Mouse (Mus musculus): ENCODE measurements around the gene Prdx2. TPM values are rescaled to one million over a fixed set of nuclear protein-coding genes. Genes with fewer than 3 reads are reported as not detected.

Prdx2 gene
- polyA plus RNA-seq, 1 experiment from 2014 or later: 1,271 TPM

- WGBS: 95% methylated on average over 9 of the region's 9 CpGs
Measured at GRCm38 (mm10) chr8:84994375-84994774, 25.0 kb downstream of the Prdx2 start.

DNA sequence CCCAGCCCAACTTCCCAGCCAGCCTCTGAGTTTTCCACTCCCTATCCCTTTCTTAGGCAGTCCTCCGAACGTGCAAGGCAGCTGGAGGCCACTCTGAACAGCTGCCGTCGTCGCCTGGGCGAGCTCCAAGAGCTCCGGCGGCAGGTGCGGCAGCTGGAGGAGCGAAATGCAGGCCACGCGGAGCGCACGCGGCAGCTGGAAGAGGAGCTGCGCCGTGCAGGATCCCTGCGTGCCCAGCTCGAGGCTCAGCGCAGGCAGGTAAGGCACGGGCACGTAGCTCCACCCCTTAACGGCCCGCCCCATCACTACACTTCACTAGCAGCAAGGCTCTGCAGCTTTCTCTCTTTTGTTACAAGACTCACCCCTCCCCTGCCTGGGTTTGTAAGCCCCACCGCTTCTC, 26.3 kb downstream of the Prdx2 start:
- Histone ChIP-seq H3K27ac (0 out of 2 replicates have a peak overlapping the region, but pooled peaks have one; percentile 9), H3K4me3 (replicated peaks) (peak overlapping the region; percentile 5; the same call in 1 of the 2 replicates), H3K9ac (no peak overlapping the region), H3K36me3 (replicated peaks) (no peaks in the 10 kb centered on the region; the same call in 1 of the 2 replicates), H3K9me3 (no peaks in the 10 kb centered on the region), H3K27me3 (peaks cover 24% of the 10 kb centered on the region), H3K4me2 (peak overlapping the region; percentile 27; the same call in 1 of the 2 replicates), H3K4me1 (peaks cover 20% of the 10 kb centered on the region)
- no peak for ATAC-seq (ENCODE audit: low FRiP score)
- WGBS: 29% methylated on average over 25 of the region's 25 CpGs

More at GRCm38 (mm10) chr8:84994375-84994774, 25.0 kb downstream of the Prdx2 start:
- Histone ChIP-seq H3K4me2 (no peak overlapping the region), H3K4me1 (peaks cover 23% of the 10 kb centered on the region), H3K36me3 (replicated peaks) (no peaks in the 10 kb centered on the region; the same call in 1 of the 2 replicates), H3K27me3 (peaks cover 25% of the 10 kb centered on the region), H3K9me3 (no peaks in the 10 kb centered on the region), H3K4me3 (replicated peaks) (no peak overlapping the region), H3K9ac (no peak overlapping the region), H3K27ac (no peak overlapping the region)
- no peak for ATAC-seq (ENCODE audit: low FRiP score)

DNA sequence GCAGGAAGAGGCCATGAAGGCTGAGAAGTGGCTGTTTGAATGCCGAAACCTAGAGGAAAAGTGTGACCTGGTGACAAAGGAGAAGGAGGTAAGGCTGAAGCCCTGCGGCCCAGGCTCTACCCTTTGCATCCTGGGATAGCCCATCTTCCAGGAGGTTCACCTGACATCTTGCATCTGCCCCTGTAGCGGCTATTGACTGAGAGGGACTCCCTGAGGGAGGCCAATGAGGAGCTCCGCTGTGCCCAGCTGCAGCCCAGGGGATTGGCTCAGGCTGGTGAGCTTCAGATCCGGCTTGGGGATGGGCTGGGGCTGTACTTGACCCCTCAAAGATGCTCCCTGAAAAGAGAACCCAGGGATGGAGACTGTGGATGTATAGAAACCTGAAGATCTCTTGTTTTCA, 27.6 kb downstream of the Prdx2 start:
- Histone ChIP-seq H3K9me3 (no peaks in the 10 kb centered on the region), H3K27me3 (peaks cover 24% of the 10 kb centered on the region), H3K4me1 (peaks cover 14% of the 10 kb centered on the region), H3K4me3 (replicated peaks) (no peak overlapping the region), H3K9ac (no peak overlapping the region), H3K27ac (no peak overlapping the region), H3K4me2 (no peak overlapping the region), H3K36me3 (replicated peaks) (no peaks in the 10 kb centered on the region; the same call in 1 of the 2 replicates)
- WGBS: 74% methylated on average over 5 of the region's 5 CpGs
- ATAC-seq (ENCODE audit: low FRiP score): no peak

GRCm38 (mm10) chr8:84997649-84998295, 28.4 kb downstream of the Prdx2 start:
- peak overlapping the region; percentile 10; the same call in 1 of the 2 replicates for H3K4me3 ChIP-seq (replicated peaks)
- H3K4me1 ChIP-seq: peaks cover 14% of the 10 kb centered on the region
- H3K27me3 ChIP-seq: peaks cover 21% of the 10 kb centered on the region
- peak; percentile 81 for ATAC-seq (ENCODE audit: low FRiP score)
- under 1% methylated on average over 19 of the region's 19 CpGs for WGBS
- no peaks in the 10 kb centered on the region for H3K9me3 ChIP-seq
- H3K27ac ChIP-seq: no peak overlapping the region
- no peak overlapping the region; the same call in 1 of the 2 replicates for H3K9ac ChIP-seq
- H3K4me2 ChIP-seq: peak overlapping the region; percentile 42
- no peaks in the 10 kb centered on the region; the same call in 1 of the 2 replicates for H3K36me3 ChIP-seq (replicated peaks)

DNA sequence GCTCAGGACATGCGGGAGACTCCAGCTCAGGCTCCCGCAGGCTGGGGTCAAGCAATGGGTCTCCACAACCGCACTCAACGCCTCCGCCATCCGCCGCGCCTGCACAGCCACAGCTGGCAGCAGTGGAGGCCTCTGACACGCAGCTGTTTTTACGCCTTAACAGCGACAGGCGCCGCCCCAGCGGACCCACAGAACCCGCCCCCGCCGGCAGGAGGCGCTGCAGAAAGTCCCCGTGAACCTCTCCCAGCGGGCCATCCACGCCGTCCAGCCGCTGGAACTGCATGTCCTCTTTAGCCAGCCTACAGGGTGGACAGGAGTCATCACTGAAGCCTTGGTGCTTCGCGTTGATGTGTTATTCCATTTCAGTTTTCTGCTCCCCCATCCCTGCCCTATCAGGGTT, 38.3 kb downstream of the Prdx2 start:
- Histone ChIP-seq H3K27ac (no peak overlapping the region), H3K27me3 (peaks cover 54% of the 10 kb centered on the region), H3K9me3 (0 out of 2 replicates have a peak, but pooled peaks cover 5% of the 10 kb centered on the region), H3K36me3 (replicated peaks) (no peaks in the 10 kb centered on the region), H3K4me1 (no peaks in the 10 kb centered on the region), H3K4me2 (no peak overlapping the region), H3K4me3 (replicated peaks) (no peak overlapping the region), H3K9ac (no peak overlapping the region)
- WGBS: 17% methylated on average over 25 of the region's 25 CpGs
- no peak for ATAC-seq (ENCODE audit: low FRiP score)

DNA sequence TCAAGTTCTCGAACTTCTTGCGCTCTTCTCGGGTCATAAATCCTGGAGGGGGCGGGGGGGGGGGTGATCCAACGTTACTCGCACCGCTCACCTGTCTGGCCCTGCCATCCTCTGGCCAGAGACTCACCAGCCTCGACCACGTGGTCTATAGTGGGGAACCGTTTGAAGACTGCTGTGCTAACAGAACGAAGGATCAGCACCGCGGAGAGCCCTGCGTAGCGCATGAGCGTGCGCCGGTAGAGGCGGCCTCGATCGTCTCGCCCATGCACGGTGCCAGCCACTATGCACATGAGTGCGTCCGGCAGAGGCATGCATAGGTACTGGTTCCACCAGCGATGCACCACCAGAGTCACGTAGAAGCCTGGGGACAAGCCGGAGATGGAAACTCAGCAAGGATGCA, 41.9 kb downstream of the Prdx2 start:
- ATAC-seq (ENCODE audit: low FRiP score): no peak
- Histone ChIP-seq H3K9me3 (0 out of 2 replicates have a peak, but pooled peaks cover 5% of the 10 kb centered on the region), H3K27ac (no peak overlapping the region), H3K36me3 (replicated peaks) (no peaks in the 10 kb centered on the region), H3K4me2 (no peak overlapping the region), H3K9ac (no peak overlapping the region), H3K4me3 (replicated peaks) (no peak overlapping the region), H3K4me1 (peaks cover 6% of the 10 kb centered on the region), H3K27me3 (peaks cover 74% of the 10 kb centered on the region)
- 21% methylated on average over 28 of the region's 28 CpGs for WGBS

DNA sequence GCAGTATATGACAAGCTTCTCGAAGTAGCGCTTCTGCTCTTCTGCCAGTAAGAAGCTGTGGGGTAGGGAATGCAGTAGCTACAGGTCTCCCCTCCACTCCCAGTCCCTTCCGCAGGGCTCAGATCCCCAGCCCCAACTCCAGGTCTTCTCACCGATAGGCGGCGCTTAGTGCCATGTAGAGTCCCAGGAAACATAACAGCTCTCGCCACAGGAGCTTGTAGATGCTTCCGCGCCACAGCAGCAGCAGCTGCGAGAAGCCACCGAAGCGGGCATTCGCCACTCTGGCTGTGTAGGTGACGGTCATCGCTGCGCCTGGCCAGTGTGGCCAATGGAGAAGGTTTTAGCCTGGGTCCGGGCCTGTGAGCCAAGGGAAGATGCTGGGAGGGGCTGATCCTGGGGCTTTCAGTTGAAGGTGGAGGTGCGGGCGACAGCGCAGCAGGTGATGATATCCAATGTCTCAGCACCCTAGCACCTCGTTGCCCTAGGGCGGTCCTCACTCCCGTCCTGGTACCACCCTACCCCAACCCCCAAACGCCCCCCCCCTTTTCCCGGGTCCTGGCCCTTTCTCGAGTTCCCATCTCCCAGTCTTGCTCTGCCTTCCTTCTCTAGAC, 43.9 kb downstream of the Prdx2 start:
- Histone ChIP-seq H3K36me3 (replicated peaks) (peaks cover 12% of the 10 kb centered on the region), H3K9ac (peak overlapping the region; percentile 59), H3K27ac (no peak overlapping the region), H3K4me1 (peaks cover 6% of the 10 kb centered on the region), H3K4me3 (replicated peaks) (peak overlapping the region; percentile 37), H3K9me3 (0 out of 2 replicates have a peak, but pooled peaks cover 5% of the 10 kb centered on the region), H3K4me2 (peak overlapping the region; percentile 76), H3K27me3 (peaks cover 60% of the 10 kb centered on the region)
- 6% methylated on average over 25 of the region's 26 CpGs for WGBS
- ATAC-seq (ENCODE audit: low FRiP score): peak; percentile 79; the same call in 1 of the 2 replicates

- Histone ChIP-seq H3K36me3 (replicated peaks) (peaks cover 23% of the 10 kb centered on the region), H3K27ac (no peak within 1 kb of the TSS), H3K9ac (peak within 1 kb of the TSS; percentile 59), H3K9me3 (0 out of 2 replicates have a peak, but pooled peaks cover under 1% of the 10 kb centered on the region), H3K4me1 (peaks cover 6% of the 10 kb centered on the region), H3K27me3 (peaks cover 50% of the 10 kb centered on the region), H3K4me3 (replicated peaks) (peak within 1 kb of the TSS; percentile 37), H3K4me2 (peak within 1 kb of the TSS; percentile 76)
- ATAC-seq (ENCODE audit: low FRiP score): no peak
- 61% methylated on average over 1 of the region's 2 CpGs for WGBS
Measured at GRCm38 (mm10) chr8:85014431-85014830, 45.0 kb downstream of the Prdx2 start, which contains the start of gene Best2. Gene Best2, minus strand, starts transcription at chr8:85014531.

DNA sequence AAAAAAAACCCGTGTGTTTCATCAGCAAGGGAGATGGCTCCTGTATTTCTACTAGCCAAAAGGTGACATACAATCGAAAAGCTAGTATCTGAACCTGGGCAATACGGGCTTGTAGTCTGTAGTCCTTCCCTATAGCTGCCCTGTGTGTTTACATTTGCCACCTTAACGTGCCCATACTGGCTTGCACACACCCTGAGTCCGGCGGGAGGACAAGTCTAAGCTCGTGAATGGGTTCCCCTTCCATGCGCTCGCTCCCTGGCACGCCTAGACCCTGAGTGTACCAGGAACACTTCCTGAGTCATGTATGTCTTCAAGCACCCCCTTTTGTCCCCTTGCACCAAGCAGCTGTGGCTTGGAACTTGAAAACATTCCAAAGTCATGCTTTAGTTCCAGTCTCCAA, 47.3 kb downstream of the Prdx2 start:
- no peak overlapping the region for H3K4me2 ChIP-seq
- no peak overlapping the region for H3K27ac ChIP-seq
- no peak overlapping the region for H3K9ac ChIP-seq
- H3K4me1 ChIP-seq: peaks cover 6% of the 10 kb centered on the region
- peaks cover 46% of the 10 kb centered on the region for H3K36me3 ChIP-seq (replicated peaks)
- peaks cover 34% of the 10 kb centered on the region for H3K27me3 ChIP-seq
- WGBS: 72% methylated on average over 10 of the region's 10 CpGs
- no peak overlapping the region for H3K4me3 ChIP-seq (replicated peaks)
- no peak for ATAC-seq (ENCODE audit: low FRiP score)
- no peaks in the 10 kb centered on the region for H3K9me3 ChIP-seq

DNA sequence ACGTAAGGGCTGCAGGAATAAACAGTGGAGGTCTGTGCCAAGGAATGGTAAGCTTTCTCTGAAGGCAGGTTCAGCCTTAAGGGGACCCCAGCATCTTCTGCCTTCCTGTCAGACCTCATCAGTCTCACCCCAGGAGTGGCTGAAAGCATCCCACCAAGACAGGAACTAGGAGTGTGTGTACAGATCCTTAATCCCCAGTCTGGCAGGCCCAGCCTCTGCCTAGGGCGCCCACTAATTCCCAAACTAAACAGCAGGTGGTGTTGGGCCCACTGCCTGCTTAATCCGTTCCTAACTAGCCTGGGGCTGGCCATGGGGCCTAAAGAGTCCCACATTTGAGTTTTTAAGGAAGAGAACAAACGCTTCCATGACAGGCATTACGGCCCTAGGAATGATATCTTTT, 47.8 kb downstream of the Prdx2 start:
- Histone ChIP-seq H3K4me1 (peaks cover 11% of the 10 kb centered on the region), H3K9ac (no peak overlapping the region), H3K27ac (no peak overlapping the region), H3K4me3 (replicated peaks) (no peak overlapping the region), H3K4me2 (no peak overlapping the region), H3K27me3 (peaks cover 29% of the 10 kb centered on the region), H3K9me3 (no peaks in the 10 kb centered on the region), H3K36me3 (replicated peaks) (peaks cover 51% of the 10 kb centered on the region)
- no peak for ATAC-seq (ENCODE audit: low FRiP score)
- WGBS: 29% methylated on average over 5 of the region's 5 CpGs

DNA sequence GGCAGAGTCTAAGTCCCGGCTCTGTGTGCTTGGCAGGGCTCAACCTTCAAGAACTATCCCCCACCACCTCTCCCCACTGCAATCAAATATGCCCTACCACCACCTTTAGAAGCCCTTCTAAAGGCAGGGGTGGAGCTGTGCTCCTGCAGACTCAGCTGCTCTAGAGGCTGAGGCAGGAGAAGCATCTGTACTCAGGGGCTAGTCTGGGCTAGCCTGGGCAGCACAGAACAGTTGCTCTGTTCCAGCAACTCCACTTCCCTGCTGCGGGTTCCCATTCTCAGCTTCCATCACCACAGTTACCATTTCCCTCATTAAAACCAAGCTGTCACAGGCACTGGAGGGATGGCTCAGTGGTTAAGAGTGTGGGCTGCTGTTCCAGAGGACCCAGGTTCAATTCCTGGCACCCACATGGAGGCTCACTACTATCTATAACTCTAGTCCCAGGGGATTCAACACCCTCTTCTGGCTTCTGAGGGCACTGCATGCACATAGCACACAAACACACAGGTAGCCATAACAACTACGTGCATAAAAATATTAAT, 52.2 kb downstream of the Prdx2 start:
- H3K27me3 ChIP-seq: no peaks in the 10 kb centered on the region
- no peak for ATAC-seq (ENCODE audit: low FRiP score)
- no peak overlapping the region for H3K27ac ChIP-seq
- no peak overlapping the region for H3K4me3 ChIP-seq (replicated peaks)
- 97% methylated on average over 3 of the region's 3 CpGs for WGBS
- no peaks in the 10 kb centered on the region for H3K9me3 ChIP-seq
- H3K4me2 ChIP-seq: no peak overlapping the region
- H3K9ac ChIP-seq: no peak overlapping the region
- H3K36me3 ChIP-seq (replicated peaks): peaks cover 69% of the 10 kb centered on the region
- H3K4me1 ChIP-seq: peaks cover 29% of the 10 kb centered on the region

GRCm38 (mm10) chr8:85023846-85024245, 54.5 kb downstream of the Prdx2 start:
- no peak for ATAC-seq (ENCODE audit: low FRiP score)
- WGBS: 95% methylated on average over 3 of the region's 3 CpGs
- H3K4me3 ChIP-seq (replicated peaks): peak overlapping the region; percentile 90
- peaks cover 52% of the 10 kb centered on the region for H3K36me3 ChIP-seq (replicated peaks)
- H3K27me3 ChIP-seq: no peaks in the 10 kb centered on the region
- H3K27ac ChIP-seq: no peak overlapping the region
- H3K9me3 ChIP-seq: no peaks in the 10 kb centered on the region
- peaks cover 42% of the 10 kb centered on the region for H3K4me1 ChIP-seq
- H3K4me2 ChIP-seq: peak overlapping the region; percentile 97
- H3K9ac ChIP-seq: no peak overlapping the region

Data from forebrain, embryonic 12.5 days (tissue).